Mouse (Mus musculus): ENCODE measurements around the gene Vangl2.

Vangl2 gene

DNA sequence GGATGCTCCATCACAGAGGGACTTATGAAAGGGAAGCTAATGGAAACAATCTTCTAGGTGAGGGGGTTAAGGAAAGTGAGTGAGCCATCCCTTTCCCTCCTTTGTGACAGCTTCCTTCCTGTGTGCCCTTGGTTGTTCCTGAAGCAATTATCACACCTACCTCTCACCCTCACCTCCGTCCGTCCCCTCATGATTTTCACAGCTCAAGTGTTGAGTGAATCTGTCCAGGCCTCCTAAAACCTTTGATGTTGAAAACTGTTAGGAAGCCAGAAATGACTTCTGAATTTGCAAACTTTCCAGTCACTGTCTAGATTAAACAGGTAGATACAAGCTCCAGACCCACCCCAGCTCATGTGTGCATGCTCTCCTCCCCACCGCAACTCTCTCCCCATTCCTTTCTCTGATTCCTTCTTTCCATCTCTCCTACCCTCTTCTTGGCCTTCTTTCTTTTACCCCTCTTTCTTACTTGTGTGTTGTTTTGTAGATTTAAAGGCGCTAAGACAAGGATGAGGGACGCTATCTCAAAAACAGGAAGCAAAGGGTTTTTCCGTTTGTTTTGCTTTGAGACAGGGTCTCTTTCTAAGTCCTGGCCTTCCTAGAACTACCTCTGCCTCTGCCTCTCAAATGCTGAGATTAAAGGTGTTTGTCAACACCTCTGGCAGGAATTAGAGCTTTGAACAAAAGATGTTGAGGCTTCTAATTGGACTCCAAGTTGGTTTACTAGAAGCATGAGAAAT is 62.0 kb downstream of the Vangl2 start:
- DNase-seq (ENCODE audit: low spot score): no peak

DNA sequence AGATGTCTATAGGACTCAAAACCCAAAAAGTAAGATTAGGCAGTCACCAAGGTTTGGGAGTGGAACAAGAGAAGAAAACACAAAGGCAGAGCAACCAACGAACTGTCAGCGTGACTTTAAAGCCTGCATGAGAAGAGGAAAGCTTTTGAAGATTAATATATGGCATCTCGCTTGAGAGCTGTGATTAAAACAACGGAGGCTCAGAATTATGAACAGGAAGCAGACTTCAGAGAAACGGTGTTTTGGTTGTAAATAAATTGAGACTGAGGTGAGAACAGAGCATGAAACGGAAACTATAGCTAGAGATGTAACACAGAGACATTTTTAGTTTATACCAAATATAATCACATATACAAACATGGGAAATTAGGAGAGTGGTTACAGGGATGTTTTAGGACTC is 64.6 kb downstream of the Vangl2 start:
- DNase-seq (ENCODE audit: low spot score): no peak

GRCm38 (mm10) chr1:171961704-171962103 is 66.5 kb downstream of the Vangl2 start:
- DNase-seq (ENCODE audit: low spot score): no peak

- DNase-seq (ENCODE audit: low spot score): no peak
Observed at GRCm38 (mm10) chr1:171960726-171961125, 67.5 kb downstream of the Vangl2 start.

- no peak for DNase-seq (ENCODE audit: low spot score)
Observed at GRCm38 (mm10) chr1:171957411-171957810, 70.8 kb downstream of the Vangl2 start.

- no peak for DNase-seq (ENCODE audit: low spot score)
Observed at GRCm38 (mm10) chr1:171955071-171955470, 73.2 kb downstream of the Vangl2 start.

Data from urinary bladder, postnatal 25 days (tissue).